Mouse (Mus musculus) heart, adult 2 months (tissue): Measurements from ENCODE around the gene Tbxas1. TPM values are rescaled to one million over a fixed set of nuclear protein-coding genes. Genes with fewer than 3 reads are reported as not detected.

Experiments used
- DNase-seq, 2 experiments: peaks; one replicate each; pipeline ENCODE4 v3.0.0; 2021
- H3K27ac ChIP-seq: fragments of 200-600 bp; 2 replicates; pipeline ENCODE4 v1.8.1; 2022
- H3K27me3 ChIP-seq: fragments of 200-500 bp; 2 replicates; pipeline ENCODE4 v1.6.1; 2012; ENCODE audit warnings: mild to moderate bottlenecking, low read length, inconsistent platforms, mixed read lengths; ENCODE audit not compliant: control insufficient read depth, insufficient read depth
- H3K36me3 ChIP-seq: fragments of 200-500 bp; 2 replicates; pipeline ENCODE4 v1.6.1; 2012; ENCODE audit warnings: low read length, inconsistent platforms; ENCODE audit not compliant: control insufficient read depth, insufficient read depth
- H3K4me1 ChIP-seq: fragments of 200-500 bp; 2 replicates; pipeline ENCODE4 v1.6.1; 2011; ENCODE audit warnings: low read length; ENCODE audit not compliant: control insufficient read depth, insufficient read depth
- H3K4me3 ChIP-seq: fragments of 200-600 bp; 2 replicates; pipeline ENCODE4 v1.8.1; 2022
- H3K79me2 ChIP-seq: fragments of 200-500 bp; replicated peaks from 2 replicates; pipeline ENCODE4 v1.6.1; 2012; ENCODE audit warnings: mild to moderate bottlenecking, inconsistent platforms, low read length, moderate library complexity, mixed read lengths; ENCODE audit not compliant: control insufficient read depth, insufficient read depth
- H3K9ac ChIP-seq: fragments of 200-500 bp; 2 replicates; pipeline ENCODE4 v1.6.1; 2012; ENCODE audit warnings: low read depth, mild to moderate bottlenecking, control low read depth, inconsistent platforms, low read length, mixed read lengths
- CTCF ChIP-seq: fragments of 200-600 bp; IDR thresholded peaks from 2 replicates; pipeline ENCODE4 v1.8.1; 2022; ENCODE audit warnings: antibody characterized with exemption, mild to moderate bottlenecking, moderate library complexity
- EP300 ChIP-seq: fragments of 200-500 bp; IDR thresholded peaks from 2 replicates; pipeline ENCODE4 v1.6.1; 2011; ENCODE audit warnings: low read depth, low read length, control low read depth; ENCODE audit not compliant: insufficient read depth
- POLR2A ChIP-seq: fragments of 200-500 bp; IDR thresholded peaks from 2 replicates; pipeline ENCODE4 v1.6.1; 2011; ENCODE audit warnings: mild to moderate bottlenecking, low read depth, low read length, control low read depth; ENCODE audit not compliant: insufficient read depth
- WGBS: fragments of 180-500 bp; shearing (Covaris S2); methylation state at CpG from one replicate; pipeline ENCODE4 v1.1.7; 2018; 5-methylcytosine and 5-hydroxymethylcytosine counted together
- intact Hi-C: fragments of 180-260 bp; cut with DNase I; formaldehyde crosslinking; loops from one replicate; pipeline ENCODE4 v1.15.1; 2025
- polyA plus RNA-seq: library from polyadenylated mRNA; depleted of rRNA; stranded (reverse); fragments of >200 nt; gene quantifications from 2 replicates; pipeline ENCODE4 v1.2.3, GENCODE M21; 2012
- total RNA-seq, 2 experiments: library from RNA; stranded (reverse); gene quantifications; 2 replicates each; pipeline ENCODE4 v1.2.3; 2021

Tbxas1 gene
- total and polyA plus RNA-seq, 3 experiments: 1.9 to 2.7 (median 2.1) TPM

DNA sequence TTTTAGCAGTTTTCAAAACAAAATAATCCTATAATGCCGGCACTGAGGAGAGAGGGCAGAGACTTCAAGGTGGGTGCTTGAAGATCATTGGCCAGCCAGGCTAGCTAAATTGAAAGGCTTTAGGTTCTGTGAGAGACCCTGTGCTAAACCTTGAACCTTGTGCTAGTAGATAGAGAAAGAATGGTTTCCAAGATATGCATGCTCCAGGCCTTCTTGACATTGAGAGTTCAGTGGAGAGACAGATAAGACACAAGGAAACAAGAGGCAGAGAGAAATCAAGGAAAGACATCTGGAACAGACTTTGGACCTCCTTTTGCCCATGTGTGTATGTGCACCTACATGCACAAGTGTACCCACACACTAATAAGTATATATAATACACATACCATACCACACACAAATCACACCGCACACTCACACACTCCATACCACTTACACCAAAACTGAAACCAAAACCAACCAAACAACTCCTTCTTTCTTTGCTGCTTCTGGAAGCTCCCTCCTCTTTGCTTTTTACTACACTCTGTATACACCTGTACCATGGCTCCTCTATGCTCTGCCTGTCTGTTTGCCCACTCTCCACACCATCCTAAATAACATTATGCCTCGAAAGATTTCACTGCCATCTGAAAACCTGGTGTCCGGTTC, 25.4 kb downstream of the Tbxas1 start:
- Histone ChIP-seq H3K27ac (no peak overlapping the region), H3K4me3 (no peak overlapping the region), H3K4me1 (no peaks in the 10 kb centered on the region), H3K36me3 (no peaks in the 10 kb centered on the region), H3K27me3 (no peaks in the 10 kb centered on the region), H3K79me2 (no peaks in the 10 kb centered on the region), H3K9ac (no peak overlapping the region)
- no peak for TF ChIP-seq EP300
- no peak for TF ChIP-seq CTCF
- TF ChIP-seq POLR2A: no peak
- WGBS: 90% methylated on average over 4 of the region's 4 CpGs
- DNase-seq: no peak
- intact Hi-C loops: no loop called here

DNA sequence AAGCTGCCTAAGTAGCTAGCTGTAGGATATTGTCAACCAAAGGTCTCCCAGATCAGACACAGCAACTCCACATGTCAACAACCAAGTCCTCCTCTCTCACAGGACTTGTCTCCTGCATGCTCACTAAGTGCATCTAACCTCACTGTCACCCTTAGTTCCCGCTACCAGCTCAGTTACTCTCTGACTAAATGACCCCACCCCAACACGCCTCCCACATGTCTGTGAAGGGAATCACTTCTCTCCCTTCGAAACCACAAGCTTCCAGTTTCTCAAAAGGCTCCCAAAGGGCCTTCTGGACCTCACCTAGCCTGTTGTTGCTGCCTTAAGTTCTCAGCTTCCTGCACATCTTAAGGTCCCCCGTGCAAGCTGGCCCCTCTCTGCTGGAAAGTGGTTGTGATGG, 25.9 kb downstream of the Tbxas1 start:
- WGBS: 79% methylated on average over 4 of the region's 4 CpGs
- Histone ChIP-seq H3K79me2 (no peaks in the 10 kb centered on the region), H3K9ac (no peak overlapping the region), H3K27me3 (no peaks in the 10 kb centered on the region), H3K27ac (no peak overlapping the region), H3K36me3 (no peaks in the 10 kb centered on the region), H3K4me1 (no peaks in the 10 kb centered on the region), H3K4me3 (no peak overlapping the region)
- intact Hi-C loops: no loop called here
- no peak for DNase-seq
- TF ChIP-seq CTCF: no peak
- no peak for TF ChIP-seq POLR2A

DNA sequence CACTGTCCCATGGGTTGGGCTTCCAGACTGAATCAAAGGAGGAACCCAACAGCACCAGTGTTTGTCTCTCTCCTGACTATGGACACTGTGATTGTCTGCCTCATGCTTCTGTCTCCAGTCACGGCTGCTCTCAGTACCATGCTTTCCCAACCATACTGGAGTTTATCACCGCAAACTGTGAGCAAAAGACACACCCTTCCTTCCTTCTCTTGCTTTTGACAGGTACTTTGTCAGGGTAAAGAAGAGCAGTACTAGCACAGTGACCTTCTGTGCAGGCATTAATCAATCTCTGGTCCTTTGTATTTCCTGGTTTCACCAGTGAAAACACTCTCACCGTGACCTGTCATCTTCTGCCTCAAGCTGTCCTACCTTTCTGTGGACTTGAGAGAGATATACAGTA, 26.4 kb downstream of the Tbxas1 start:
- 48% methylated on average over 3 of the region's 3 CpGs for WGBS
- no peaks in the 10 kb centered on the region for H3K36me3 ChIP-seq
- intact Hi-C loops: no loop called here
- no peak for DNase-seq
- TF ChIP-seq EP300: no peak
- TF ChIP-seq POLR2A: no peak
- TF ChIP-seq CTCF: no peak
- no peaks in the 10 kb centered on the region for H3K27me3 ChIP-seq
- no peak overlapping the region for H3K27ac ChIP-seq
- no peak overlapping the region for H3K4me3 ChIP-seq
- H3K79me2 ChIP-seq: no peaks in the 10 kb centered on the region
- H3K9ac ChIP-seq: no peak overlapping the region
- no peaks in the 10 kb centered on the region for H3K4me1 ChIP-seq

DNA sequence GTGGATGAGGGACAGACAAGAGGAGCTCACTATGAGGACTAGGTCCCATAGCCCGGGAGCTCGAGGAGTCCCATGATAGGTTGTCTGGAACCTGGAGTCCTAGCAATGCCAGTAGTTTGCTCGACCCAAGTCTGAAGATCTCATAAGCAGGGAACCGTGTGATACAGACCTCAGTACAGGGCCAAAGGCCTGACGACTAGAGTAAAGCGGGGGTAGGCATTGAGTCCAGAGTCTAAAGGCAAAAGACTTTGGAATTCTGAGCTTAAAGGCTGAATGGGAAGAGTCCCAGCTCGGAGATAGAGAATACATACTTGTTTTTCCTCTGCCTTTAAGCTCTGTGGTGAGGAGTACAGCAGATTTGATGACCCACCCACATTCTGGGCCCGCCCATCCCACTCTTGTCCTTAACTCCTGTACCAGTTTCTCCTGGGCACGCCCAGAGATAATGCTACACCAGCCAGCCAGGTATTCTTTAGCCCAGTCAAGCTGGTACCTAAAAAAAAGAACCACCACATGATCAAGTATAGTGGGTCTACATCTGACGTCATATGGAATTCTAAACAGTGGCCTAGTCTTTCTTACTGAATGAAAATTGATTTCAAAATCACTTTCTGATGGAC, 27.7 kb downstream of the Tbxas1 start:
- no peak overlapping the region for H3K9ac ChIP-seq
- H3K36me3 ChIP-seq: no peaks in the 10 kb centered on the region
- H3K79me2 ChIP-seq: no peaks in the 10 kb centered on the region
- TF ChIP-seq EP300 (no peak), CTCF (no peak), POLR2A (no peak)
- H3K4me1 ChIP-seq: no peaks in the 10 kb centered on the region
- no peaks in the 10 kb centered on the region for H3K27me3 ChIP-seq
- no peak overlapping the region for H3K4me3 ChIP-seq
- intact Hi-C loops: no loop called here
- no peak overlapping the region for H3K27ac ChIP-seq
- 87% methylated on average over 10 of the region's 10 CpGs for WGBS
- no peak for DNase-seq

DNA sequence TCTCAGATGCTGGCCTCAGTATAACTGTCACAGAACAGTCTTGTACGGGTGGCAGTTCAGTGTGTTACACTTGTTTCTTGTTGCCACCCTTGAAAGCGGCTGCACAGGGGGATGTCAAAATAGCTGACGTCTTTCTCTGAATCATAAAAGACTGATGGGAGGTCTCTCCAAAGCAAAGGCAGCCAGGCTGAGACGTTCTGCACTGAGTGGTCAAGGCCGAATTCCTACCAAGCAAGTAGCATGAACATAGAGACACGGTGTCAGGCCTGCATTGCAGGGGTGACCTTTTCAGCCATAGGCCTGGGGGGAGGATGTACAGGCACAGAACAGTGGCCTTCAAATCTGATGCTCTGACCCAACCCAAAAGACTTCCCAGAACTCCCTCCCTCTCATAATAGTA, 30.8 kb downstream of the Tbxas1 start:
- H3K4me1 ChIP-seq: no peaks in the 10 kb centered on the region
- H3K36me3 ChIP-seq: no peaks in the 10 kb centered on the region
- intact Hi-C loops: no loop called here
- no peaks in the 10 kb centered on the region for H3K79me2 ChIP-seq
- no peaks in the 10 kb centered on the region for H3K27me3 ChIP-seq
- 91% methylated on average over 6 of the region's 6 CpGs for whole genome bisulfite sequencing
- TF ChIP-seq EP300 (no peak), POLR2A (no peak), CTCF (no peak)
- H3K27ac ChIP-seq: no peak overlapping the region
- DNase-seq: no peak
- no peak overlapping the region for H3K4me3 ChIP-seq
- H3K9ac ChIP-seq: no peak overlapping the region

DNA sequence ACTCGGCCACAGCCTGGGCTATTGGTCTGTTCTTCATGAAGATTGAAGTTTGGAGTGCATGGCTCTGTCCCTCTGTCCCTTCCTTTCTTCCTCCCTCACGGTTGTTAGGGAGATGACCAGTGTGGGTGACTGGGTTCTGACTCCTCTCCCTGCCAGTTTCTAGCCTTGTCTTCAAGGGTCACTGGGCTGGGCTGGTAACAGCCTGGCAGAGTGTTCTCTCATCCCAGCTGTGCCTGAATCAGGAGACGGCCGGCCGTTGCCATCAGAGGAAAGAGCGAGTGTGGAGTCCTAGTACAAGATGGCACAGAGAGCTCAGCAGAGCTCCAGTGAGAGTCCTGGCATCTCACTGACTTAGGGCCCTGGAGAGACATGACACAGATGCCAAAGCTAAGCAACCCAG, 33.2 kb downstream of the Tbxas1 start:
- intact Hi-C loops: no loop called here
- no peak overlapping the region for H3K4me3 ChIP-seq
- WGBS: 83% methylated on average over 6 of the region's 6 CpGs
- H3K9ac ChIP-seq: no peak overlapping the region
- H3K79me2 ChIP-seq: no peaks in the 10 kb centered on the region
- TF ChIP-seq POLR2A: no peak
- no peak for TF ChIP-seq CTCF
- no peak for TF ChIP-seq EP300
- no peaks in the 10 kb centered on the region for H3K36me3 ChIP-seq
- H3K27ac ChIP-seq: no peak overlapping the region
- no peaks in the 10 kb centered on the region for H3K27me3 ChIP-seq
- H3K4me1 ChIP-seq: no peaks in the 10 kb centered on the region
- no peak for DNase-seq
